Mouse (Mus musculus): ENCODE measurements at regions not wholly inside any gene's neighbourhood (a gene's known extent, or its start where the extent isn't known, plus 50 kb on each side); places are given as distances from the start of the nearest gene placed in this dataset.

DNA sequence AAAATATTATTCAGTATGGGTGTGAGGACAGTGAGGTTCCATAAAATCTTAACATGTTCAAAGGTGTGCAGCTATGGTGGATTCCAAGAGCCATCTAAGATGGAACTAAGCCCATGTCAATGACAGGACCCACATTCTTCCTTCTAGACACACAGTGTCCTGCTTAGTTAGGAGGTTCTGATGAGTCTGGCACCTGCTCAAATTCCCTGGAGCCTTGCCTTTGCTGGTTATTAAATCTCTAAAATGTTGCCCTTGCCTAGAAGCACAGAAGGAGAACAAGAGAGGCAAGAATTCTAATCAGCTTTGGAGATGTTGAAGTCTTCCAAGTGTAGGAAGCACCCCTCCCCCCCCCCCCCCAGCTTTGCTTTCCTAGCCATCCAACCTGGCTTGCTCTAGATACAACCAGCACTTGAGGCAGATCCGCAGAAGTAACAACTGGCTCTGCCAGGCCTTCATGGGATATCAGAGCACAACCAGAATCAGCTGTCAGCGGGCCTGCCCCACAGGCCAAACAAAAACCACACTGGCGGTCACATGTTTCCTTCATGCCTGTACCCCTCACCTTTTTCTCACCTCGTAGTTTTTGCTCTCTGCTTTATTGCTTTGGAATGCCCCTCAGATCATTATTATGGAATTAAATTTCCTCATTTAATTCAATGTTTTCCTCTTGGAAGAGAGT is 116.0 kb upstream of the Slc22a22 start:
- no peak overlapping the region for H3K4me2 ChIP-seq (ENCODE audit: low read depth)
- no peak overlapping the region for H3K27ac ChIP-seq (ENCODE audit: low read depth, low read length)

GRCm38 (mm10) chr15:57590597-57591219 is 113.3 kb upstream of the Slc22a22 start:
- no peaks in the 10 kb centered on the region for H3K9me3 ChIP-seq (ENCODE audit: control insufficient read depth, low read length)
- H3K27me3 ChIP-seq (ENCODE audit: control insufficient read depth, insufficient read depth, low read length): no peaks in the 10 kb centered on the region
- H3K27ac ChIP-seq (ENCODE audit: low read depth, low read length): no peak overlapping the region
- 76% methylated on average over 7 of the region's 7 CpGs for WGBS
- ATAC-seq (ENCODE audit: insufficient read depth, low FRiP score, low TSS enrichment): no peak
- H3K4me3 ChIP-seq (ENCODE audit: low read depth, low read length): no peak overlapping the region
- no peaks in the 10 kb centered on the region for H3K36me3 ChIP-seq (ENCODE audit: control insufficient read depth, insufficient read depth, low read length)
- no peaks in the 10 kb centered on the region for H3K4me1 ChIP-seq (ENCODE audit: control insufficient read depth, insufficient read depth, low read length)
- H3K4me2 ChIP-seq (ENCODE audit: low read depth): no peak overlapping the region
- DNase-seq (ENCODE audit: low spot score): no peak
- H3K9ac ChIP-seq (ENCODE audit: low read length): no peak overlapping the region

More for the DNA sequence above, 116.0 kb upstream of the Slc22a22 start:
- H3K4me3 ChIP-seq (ENCODE audit: low read depth, low read length): no peak overlapping the region
- H3K27me3 ChIP-seq (ENCODE audit: control insufficient read depth, insufficient read depth, low read length): no peaks in the 10 kb centered on the region
- H3K9me3 ChIP-seq (ENCODE audit: control insufficient read depth, low read length): no peaks in the 10 kb centered on the region
- no peaks in the 10 kb centered on the region for H3K4me1 ChIP-seq (ENCODE audit: control insufficient read depth, insufficient read depth, low read length)
- ATAC-seq (ENCODE audit: insufficient read depth, low FRiP score, low TSS enrichment) (no peak), DNase-seq (ENCODE audit: low spot score) (no peak)
- no peaks in the 10 kb centered on the region for H3K36me3 ChIP-seq (ENCODE audit: control insufficient read depth, insufficient read depth, low read length)
- H3K9ac ChIP-seq (ENCODE audit: low read length): no peak overlapping the region
- WGBS: 83% methylated on average over 4 of the region's 4 CpGs

DNA sequence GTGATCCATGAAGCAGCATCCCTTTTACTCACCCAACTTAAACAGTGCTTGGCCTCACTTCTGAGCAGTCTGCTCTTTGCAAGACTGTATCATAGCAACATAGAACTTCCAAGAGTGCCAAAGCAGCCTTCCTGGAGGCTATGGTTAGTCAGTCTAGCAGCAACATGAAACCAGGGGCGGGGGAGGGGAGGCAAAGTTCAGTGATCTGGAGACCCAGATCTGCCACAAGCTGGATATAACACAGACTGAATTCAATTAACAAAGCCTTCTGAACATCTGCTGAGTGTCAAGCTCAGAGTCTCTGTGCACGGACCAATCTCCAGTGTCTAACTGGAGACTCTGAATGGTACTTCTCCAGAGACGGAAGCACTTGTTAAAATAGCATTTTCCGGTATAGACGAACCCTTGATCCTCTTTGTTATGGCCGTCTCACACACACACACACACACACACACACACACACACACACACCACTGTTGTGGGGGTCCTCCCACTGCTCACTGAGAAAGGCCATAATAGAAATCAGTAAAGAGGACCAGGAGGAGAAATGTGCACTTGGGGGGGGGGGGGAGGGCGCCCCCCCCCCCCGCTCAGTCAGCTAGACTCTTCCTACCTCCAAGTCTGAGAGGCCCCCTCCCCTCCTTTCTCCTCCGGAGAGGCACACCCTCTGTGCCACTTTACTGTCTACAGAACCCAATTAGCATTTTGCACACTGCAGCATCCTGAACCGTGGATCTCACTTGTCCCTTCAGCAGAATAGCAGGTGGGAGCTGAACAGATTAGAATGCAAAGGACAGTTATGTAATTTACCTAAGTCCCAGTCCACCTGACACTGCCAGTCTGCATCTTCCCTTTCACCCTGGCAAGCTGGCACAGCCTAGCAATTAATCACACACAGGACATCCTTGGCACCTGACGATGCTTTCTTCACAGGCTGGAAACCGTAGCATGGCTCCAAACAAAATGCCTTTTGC is 112.3 kb upstream of the Slc22a22 start:
- DNase-seq (ENCODE audit: low spot score): peak; percentile 36
- no peaks in the 10 kb centered on the region for H3K9me3 ChIP-seq (ENCODE audit: control insufficient read depth, low read length)
- H3K4me2 ChIP-seq (ENCODE audit: low read depth): no peak overlapping the region
- H3K4me3 ChIP-seq (ENCODE audit: low read depth, low read length): no peak overlapping the region
- H3K9ac ChIP-seq (ENCODE audit: low read length): no peak overlapping the region
- no peak for ATAC-seq (ENCODE audit: insufficient read depth, low FRiP score, low TSS enrichment)
- H3K36me3 ChIP-seq (ENCODE audit: control insufficient read depth, insufficient read depth, low read length): no peaks in the 10 kb centered on the region
- no peaks in the 10 kb centered on the region for H3K27me3 ChIP-seq (ENCODE audit: control insufficient read depth, insufficient read depth, low read length)
- no peaks in the 10 kb centered on the region for H3K4me1 ChIP-seq (ENCODE audit: control insufficient read depth, insufficient read depth, low read length)
- WGBS: 58% methylated on average over 10 of the region's 12 CpGs
- H3K27ac ChIP-seq (ENCODE audit: low read depth, low read length): no peak overlapping the region

GRCm38 (mm10) chr15:57585411-57585810 is 108.0 kb upstream of the Slc22a22 start:
- WGBS: 67% methylated on average over 1 of the region's 1 CpGs
- DNase-seq (ENCODE audit: low spot score): no peak

DNA sequence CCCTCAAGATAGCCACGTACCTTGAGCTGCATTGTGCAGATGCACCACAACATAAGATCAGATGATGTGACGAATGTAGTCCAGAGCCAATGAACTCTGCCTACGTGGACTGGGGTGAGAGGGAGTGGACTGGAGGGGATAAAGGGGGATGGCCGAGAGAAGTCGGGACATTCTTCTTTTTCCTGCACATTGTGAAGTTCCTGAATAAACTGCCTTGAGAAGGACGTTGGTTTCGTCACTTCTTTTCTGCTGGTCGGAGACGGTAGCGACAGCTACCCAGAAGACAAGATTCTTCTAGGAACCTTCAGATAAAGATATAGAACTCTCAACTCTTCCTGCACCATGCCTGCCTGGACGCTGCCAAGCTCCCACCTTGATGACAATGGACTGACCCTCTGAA is 107.1 kb upstream of the Slc22a22 start:
- no peaks in the 10 kb centered on the region for H3K4me1 ChIP-seq (ENCODE audit: control insufficient read depth, insufficient read depth, low read length)
- no peaks in the 10 kb centered on the region for H3K9me3 ChIP-seq (ENCODE audit: control insufficient read depth, low read length)
- 91% methylated on average over 11 of the region's 11 CpGs for WGBS
- no peak overlapping the region for H3K4me2 ChIP-seq (ENCODE audit: low read depth)
- H3K36me3 ChIP-seq (ENCODE audit: control insufficient read depth, insufficient read depth, low read length): no peaks in the 10 kb centered on the region
- H3K27me3 ChIP-seq (ENCODE audit: control insufficient read depth, insufficient read depth, low read length): no peaks in the 10 kb centered on the region
- H3K27ac ChIP-seq (ENCODE audit: low read depth, low read length): no peak overlapping the region
- no peak for DNase-seq (ENCODE audit: low spot score)
- no peak for ATAC-seq (ENCODE audit: insufficient read depth, low FRiP score, low TSS enrichment)
- no peak overlapping the region for H3K4me3 ChIP-seq (ENCODE audit: low read depth, low read length)
- H3K9ac ChIP-seq (ENCODE audit: low read length): no peak overlapping the region

More at GRCm38 (mm10) chr15:57585411-57585810, 108.0 kb upstream of the Slc22a22 start:
- H3K4me3 ChIP-seq (ENCODE audit: low read depth, low read length): no peak overlapping the region
- H3K36me3 ChIP-seq (ENCODE audit: control insufficient read depth, insufficient read depth, low read length): no peaks in the 10 kb centered on the region
- H3K4me2 ChIP-seq (ENCODE audit: low read depth): no peak overlapping the region
- no peaks in the 10 kb centered on the region for H3K27me3 ChIP-seq (ENCODE audit: control insufficient read depth, insufficient read depth, low read length)
- H3K4me1 ChIP-seq (ENCODE audit: control insufficient read depth, insufficient read depth, low read length): no peaks in the 10 kb centered on the region
- no peak for ATAC-seq (ENCODE audit: insufficient read depth, low FRiP score, low TSS enrichment)
- H3K9ac ChIP-seq (ENCODE audit: low read length): no peak overlapping the region
- no peak overlapping the region for H3K27ac ChIP-seq (ENCODE audit: low read depth, low read length)
- no peaks in the 10 kb centered on the region for H3K9me3 ChIP-seq (ENCODE audit: control insufficient read depth, low read length)

GRCm38 (mm10) chr15:57581266-57581665 is 103.8 kb upstream of the Slc22a22 start:
- H3K27ac ChIP-seq (ENCODE audit: low read depth, low read length): no peak overlapping the region
- H3K9ac ChIP-seq (ENCODE audit: low read length): no peak overlapping the region
- no peak overlapping the region for H3K4me3 ChIP-seq (ENCODE audit: low read depth, low read length)
- H3K9me3 ChIP-seq (ENCODE audit: control insufficient read depth, low read length): no peaks in the 10 kb centered on the region
- DNase-seq (ENCODE audit: low spot score) (no peak), ATAC-seq (ENCODE audit: insufficient read depth, low FRiP score, low TSS enrichment) (no peak)
- H3K4me1 ChIP-seq (ENCODE audit: control insufficient read depth, insufficient read depth, low read length): no peaks in the 10 kb centered on the region
- no peaks in the 10 kb centered on the region for H3K36me3 ChIP-seq (ENCODE audit: control insufficient read depth, insufficient read depth, low read length)
- no peaks in the 10 kb centered on the region for H3K27me3 ChIP-seq (ENCODE audit: control insufficient read depth, insufficient read depth, low read length)
- H3K4me2 ChIP-seq (ENCODE audit: low read depth): no peak overlapping the region

- Histone ChIP-seq H3K27ac (ENCODE audit: low read depth, low read length) (no peak overlapping the region), H3K9ac (ENCODE audit: low read length) (no peak overlapping the region), H3K4me1 (ENCODE audit: control insufficient read depth, insufficient read depth, low read length) (no peaks in the 10 kb centered on the region), H3K27me3 (ENCODE audit: control insufficient read depth, insufficient read depth, low read length) (no peaks in the 10 kb centered on the region), H3K9me3 (ENCODE audit: control insufficient read depth, low read length) (no peaks in the 10 kb centered on the region), H3K36me3 (ENCODE audit: control insufficient read depth, insufficient read depth, low read length) (no peaks in the 10 kb centered on the region), H3K4me3 (ENCODE audit: low read depth, low read length) (no peak overlapping the region), H3K4me2 (ENCODE audit: low read depth) (no peak overlapping the region)
- 54% methylated on average over 2 of the region's 2 CpGs for WGBS
- ATAC-seq (ENCODE audit: insufficient read depth, low FRiP score, low TSS enrichment) (no peak), DNase-seq (ENCODE audit: low spot score) (no peak)
Observed at GRCm38 (mm10) chr15:57578794-57579193, 101.4 kb upstream of the Slc22a22 start.

GRCm38 (mm10) chr15:57574080-57574618 is 96.7 kb upstream of the Slc22a22 start:
- DNase-seq (ENCODE audit: low spot score) (no peak), ATAC-seq (ENCODE audit: insufficient read depth, low FRiP score, low TSS enrichment) (no peak)
- H3K27me3 ChIP-seq (ENCODE audit: control insufficient read depth, insufficient read depth, low read length): no peaks in the 10 kb centered on the region
- no peak overlapping the region for H3K4me2 ChIP-seq (ENCODE audit: low read depth)
- no peaks in the 10 kb centered on the region for H3K4me1 ChIP-seq (ENCODE audit: control insufficient read depth, insufficient read depth, low read length)
- no peak overlapping the region for H3K4me3 ChIP-seq (ENCODE audit: low read depth, low read length)
- 45% methylated on average over 2 of the region's 2 CpGs for WGBS
- no peak overlapping the region for H3K9ac ChIP-seq (ENCODE audit: low read length)
- no peaks in the 10 kb centered on the region for H3K9me3 ChIP-seq (ENCODE audit: control insufficient read depth, low read length)
- H3K36me3 ChIP-seq (ENCODE audit: control insufficient read depth, insufficient read depth, low read length): no peaks in the 10 kb centered on the region
- H3K27ac ChIP-seq (ENCODE audit: low read depth, low read length): no peak overlapping the region
